Mouse (Mus musculus): ENCODE measurements around the gene Limch1. TPM values are rescaled to one million over a fixed set of nuclear protein-coding genes. Genes with fewer than 3 reads are reported as not detected.

Limch1 gene
- polyA plus RNA-seq, 2 experiments, result 0.54 to 1.2 TPM

GRCm38 (mm10) chr5:66807737-66808136 lies 62.1 kb downstream of the Limch1 start:
- TF ChIP-seq EP300 (IDR thresholded peaks at IDR 0.05; ENCODE audit: low read depth) (no peak), CTCF (IDR thresholded peaks at IDR 0.05; ENCODE audit: low read depth) (no peak)
- no peaks in the 10 kb centered on the region for H3K4me1 ChIP-seq (replicated peaks; ENCODE audit: control insufficient read depth in 2 of 2, insufficient read depth in 2 of 2, low read length in 1 of 2)
- H3K4me2 ChIP-seq (ENCODE audit: low read depth), result no peak overlapping the region
- H3K36me3 ChIP-seq (replicated peaks; ENCODE audit: control insufficient read depth, insufficient read depth, low read depth), result no peaks in the 10 kb centered on the region
- no peak overlapping the region for H3K9ac ChIP-seq (replicated peaks)
- no peaks in the 10 kb centered on the region for H3K27me3 ChIP-seq (ENCODE audit: control insufficient read depth, insufficient read depth, low read length)
- H3K27ac ChIP-seq, result no peak overlapping the region
- ATAC-seq (ENCODE audit: insufficient read depth) (no peak), DNase-seq (ENCODE audit: low read depth in 3 of 3, low spot score in 3 of 3) (no peak)
- WGBS (ENCODE audit: insufficient replicate concordance), result 80% methylated on average over 6 of the region's 6 CpGs
- H3K4me3 ChIP-seq (ENCODE audit: insufficient read depth in 1 of 2, low read depth in 2 of 2, low read length in 2 of 2), result no peak overlapping the region
- no peaks in the 10 kb centered on the region for H3K9me3 ChIP-seq (ENCODE audit: control insufficient read depth, low read length)

DNA sequence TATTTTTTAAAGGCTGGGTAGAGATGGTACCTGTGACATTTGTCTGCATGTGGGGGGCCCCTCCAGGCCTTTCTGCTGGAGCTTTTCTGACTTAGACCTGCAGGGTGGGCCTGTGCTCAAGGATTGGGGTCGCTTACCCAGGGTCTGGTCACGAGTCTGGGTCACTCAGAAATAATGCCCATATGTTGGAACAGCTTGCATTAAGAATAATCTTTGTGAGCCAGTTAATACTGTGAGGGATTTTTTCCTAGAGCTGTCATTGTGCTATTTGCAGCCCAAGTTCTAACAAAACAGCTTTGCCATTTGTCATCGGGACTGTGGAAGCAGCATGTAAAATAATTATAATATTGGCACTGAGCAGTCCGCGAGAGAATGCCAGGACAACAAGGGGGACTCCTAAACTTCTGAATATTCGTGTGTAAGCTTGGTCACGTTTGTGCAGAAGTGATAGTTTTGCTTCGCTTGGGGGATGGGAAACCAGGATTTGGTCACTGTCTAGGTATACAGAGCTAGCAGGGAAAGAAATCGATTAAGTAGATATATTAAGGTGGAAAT lies 63.5 kb downstream of the Limch1 start:
- no peaks in the 10 kb centered on the region for H3K27me3 ChIP-seq (ENCODE audit: control insufficient read depth, insufficient read depth, low read length)
- no peak overlapping the region for H3K4me3 ChIP-seq (ENCODE audit: insufficient read depth in 1 of 2, low read depth in 2 of 2, low read length in 2 of 2)
- TF ChIP-seq EP300 (IDR thresholded peaks at IDR 0.05; ENCODE audit: low read depth) (no peak), CTCF (IDR thresholded peaks at IDR 0.05; ENCODE audit: low read depth) (no peak)

DNA sequence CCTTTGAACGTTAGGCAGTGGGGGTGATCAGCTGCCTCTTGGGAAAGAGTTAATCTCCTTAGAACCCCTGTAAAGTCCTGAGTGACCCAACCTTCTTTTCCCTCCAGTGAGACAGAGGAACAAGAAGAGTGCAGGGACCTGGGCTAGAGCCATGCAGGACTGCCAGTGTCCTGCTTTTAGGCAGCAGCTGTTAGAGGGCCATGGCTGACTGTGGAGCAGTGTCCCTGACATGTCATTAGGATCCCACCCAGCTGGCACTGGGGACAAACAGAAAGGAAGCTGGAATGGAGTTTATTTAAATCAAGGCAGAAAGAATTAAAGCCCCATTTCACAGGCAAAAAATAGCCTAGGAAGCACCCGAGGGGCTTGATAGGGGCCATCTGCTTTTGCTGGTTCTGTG lies 64.8 kb downstream of the Limch1 start:
- Histone ChIP-seq H3K9me3 (ENCODE audit: control insufficient read depth, low read length) (no peaks in the 10 kb centered on the region), H3K36me3 (replicated peaks; ENCODE audit: control insufficient read depth, insufficient read depth, low read depth) (no peaks in the 10 kb centered on the region), H3K27me3 (ENCODE audit: control insufficient read depth, insufficient read depth, low read length) (no peaks in the 10 kb centered on the region), H3K4me1 (replicated peaks; ENCODE audit: control insufficient read depth in 2 of 2, insufficient read depth in 2 of 2, low read length in 1 of 2) (no peaks in the 10 kb centered on the region), H3K27ac (no peak overlapping the region), H3K4me2 (ENCODE audit: low read depth) (no peak overlapping the region), H3K9ac (replicated peaks) (no peak overlapping the region), H3K4me3 (ENCODE audit: insufficient read depth in 1 of 2, low read depth in 2 of 2, low read length in 2 of 2) (no peak overlapping the region)
- no peak for ATAC-seq (ENCODE audit: insufficient read depth)
- no peak for TF ChIP-seq EP300 (IDR thresholded peaks at IDR 0.05; ENCODE audit: low read depth)
- TF ChIP-seq CTCF (IDR thresholded peaks at IDR 0.05; ENCODE audit: low read depth), result no peak
- no peak for DNase-seq (ENCODE audit: low read depth in 3 of 3, low spot score in 3 of 3)
- whole genome bisulfite sequencing (ENCODE audit: insufficient replicate concordance), result 41% methylated on average over 2 of the region's 2 CpGs

More for the DNA sequence above, 63.5 kb downstream of the Limch1 start:
- ATAC-seq (ENCODE audit: insufficient read depth), result no peak
- DNase-seq (ENCODE audit: low read depth in 3 of 3, low spot score in 3 of 3), result no peak
- Histone ChIP-seq H3K4me2 (ENCODE audit: low read depth) (no peak overlapping the region), H3K27ac (no peak overlapping the region), H3K36me3 (replicated peaks; ENCODE audit: control insufficient read depth, insufficient read depth, low read depth) (no peaks in the 10 kb centered on the region), H3K4me1 (replicated peaks; ENCODE audit: control insufficient read depth in 2 of 2, insufficient read depth in 2 of 2, low read length in 1 of 2) (no peaks in the 10 kb centered on the region), H3K9me3 (ENCODE audit: control insufficient read depth, low read length) (no peaks in the 10 kb centered on the region), H3K9ac (replicated peaks) (no peak overlapping the region)
- WGBS (ENCODE audit: insufficient replicate concordance), result 51% methylated on average over 9 of the region's 9 CpGs

DNA sequence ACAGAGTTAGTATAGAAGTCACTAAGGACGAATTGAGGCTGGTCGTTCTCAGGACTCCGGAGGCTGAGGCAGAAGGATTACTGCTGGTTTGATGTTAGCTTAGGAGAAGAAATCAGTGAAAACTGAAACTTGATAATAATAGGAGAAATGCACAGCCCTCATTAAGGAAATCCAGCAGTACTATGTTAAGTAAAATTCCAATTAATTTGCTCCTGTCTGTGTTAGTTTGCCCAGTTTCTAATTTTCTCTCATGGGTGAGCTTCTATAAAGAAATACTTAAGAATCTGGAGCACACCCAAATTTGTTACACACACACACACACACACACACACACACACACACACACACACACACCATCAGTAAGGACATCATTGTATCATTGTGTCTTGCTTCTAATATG lies 69.0 kb downstream of the Limch1 start:
- WGBS (ENCODE audit: insufficient replicate concordance), result 68% methylated on average over 3 of the region's 3 CpGs
- no peak overlapping the region for H3K4me2 ChIP-seq (ENCODE audit: low read depth)
- no peak overlapping the region for H3K27ac ChIP-seq
- no peak overlapping the region for H3K4me3 ChIP-seq (ENCODE audit: insufficient read depth in 1 of 2, low read depth in 2 of 2, low read length in 2 of 2)
- no peak for ATAC-seq (ENCODE audit: insufficient read depth)
- no peak for DNase-seq (ENCODE audit: low read depth in 3 of 3, low spot score in 3 of 3)
- no peak for TF ChIP-seq EP300 (IDR thresholded peaks at IDR 0.05; ENCODE audit: low read depth)
- no peak for TF ChIP-seq CTCF (IDR thresholded peaks at IDR 0.05; ENCODE audit: low read depth)
- H3K27me3 ChIP-seq (ENCODE audit: control insufficient read depth, insufficient read depth, low read length), result no peaks in the 10 kb centered on the region
- H3K36me3 ChIP-seq (replicated peaks; ENCODE audit: control insufficient read depth, insufficient read depth, low read depth), result no peaks in the 10 kb centered on the region
- H3K9me3 ChIP-seq (ENCODE audit: control insufficient read depth, low read length), result no peaks in the 10 kb centered on the region
- H3K4me1 ChIP-seq (replicated peaks; ENCODE audit: control insufficient read depth in 2 of 2, insufficient read depth in 2 of 2, low read length in 1 of 2), result no peaks in the 10 kb centered on the region
- no peak overlapping the region for H3K9ac ChIP-seq (replicated peaks)

- ATAC-seq (ENCODE audit: insufficient read depth), result no peak
- no peak overlapping the region for H3K9ac ChIP-seq (replicated peaks)
Observed at GRCm38 (mm10) chr5:66815877-66816276, 70.2 kb downstream of the Limch1 start.

More at GRCm38 (mm10) chr5:66815877-66816276, 70.2 kb downstream of the Limch1 start:
- H3K27ac ChIP-seq, result no peak overlapping the region
- H3K27me3 ChIP-seq (ENCODE audit: control insufficient read depth, insufficient read depth, low read length), result no peaks in the 10 kb centered on the region
- no peak overlapping the region for H3K4me3 ChIP-seq (ENCODE audit: insufficient read depth in 1 of 2, low read depth in 2 of 2, low read length in 2 of 2)
- H3K4me1 ChIP-seq (replicated peaks; ENCODE audit: control insufficient read depth in 2 of 2, insufficient read depth in 2 of 2, low read length in 1 of 2), result no peaks in the 10 kb centered on the region
- H3K9me3 ChIP-seq (ENCODE audit: control insufficient read depth, low read length), result no peaks in the 10 kb centered on the region
- no peak for DNase-seq (ENCODE audit: low read depth in 3 of 3, low spot score in 3 of 3)
- whole genome bisulfite sequencing (ENCODE audit: insufficient replicate concordance), result 17% methylated on average over 6 of the region's 6 CpGs
- no peak overlapping the region for H3K4me2 ChIP-seq (ENCODE audit: low read depth)
- TF ChIP-seq CTCF (IDR thresholded peaks at IDR 0.05; ENCODE audit: low read depth), result no peak
- no peak for TF ChIP-seq EP300 (IDR thresholded peaks at IDR 0.05; ENCODE audit: low read depth)
- H3K36me3 ChIP-seq (replicated peaks; ENCODE audit: control insufficient read depth, insufficient read depth, low read depth), result no peaks in the 10 kb centered on the region

Data from liver, embryonic 14.5 days (tissue).